Mouse (Mus musculus): Measurements from ENCODE around the gene Nr2c2. TPM values are rescaled to one million over a fixed set of nuclear protein-coding genes. Genes with fewer than 3 reads are reported as not detected.

The Nr2c2 gene
- polyA plus RNA-seq, 1 experiment from 2014 or later: 20.7 TPM

GRCm38 (mm10) chr6:92132021-92132911 lies 41.1 kb downstream of the Nr2c2 start:
- peaks cover 23% of the 10 kb centered on the region for H3K4me1 ChIP-seq
- H3K4me2 ChIP-seq: no peak overlapping the region
- no peak overlapping the region for H3K9ac ChIP-seq
- no peak overlapping the region; the same call in 1 of the 2 replicates for H3K27ac ChIP-seq
- no peaks in the 10 kb centered on the region for H3K9me3 ChIP-seq
- no peaks in the 10 kb centered on the region for H3K27me3 ChIP-seq
- no peak overlapping the region for H3K4me3 ChIP-seq
- peaks cover 10% of the 10 kb centered on the region for H3K36me3 ChIP-seq
- WGBS: 94% methylated on average over 3 of the region's 3 CpGs
- no peak for ATAC-seq (ENCODE audit: insufficient number of reproducible peaks, insufficient read depth, low FRiP score, low TSS enrichment, low read depth)

GRCm38 (mm10) chr6:92133617-92134016 lies 42.4 kb downstream of the Nr2c2 start:
- WGBS: 89% methylated on average over 2 of the region's 2 CpGs
- H3K4me1 ChIP-seq: peaks cover 23% of the 10 kb centered on the region
- no peak overlapping the region for H3K4me2 ChIP-seq
- H3K36me3 ChIP-seq: peaks cover 10% of the 10 kb centered on the region
- H3K9ac ChIP-seq: no peak overlapping the region
- ATAC-seq (ENCODE audit: insufficient number of reproducible peaks, insufficient read depth, low FRiP score, low TSS enrichment, low read depth): no peak
- no peak overlapping the region for H3K4me3 ChIP-seq
- no peak overlapping the region for H3K27ac ChIP-seq
- no peaks in the 10 kb centered on the region for H3K27me3 ChIP-seq
- no peaks in the 10 kb centered on the region for H3K9me3 ChIP-seq

- Histone ChIP-seq H3K9me3 (no peaks in the 10 kb centered on the region), H3K4me2 (no peak overlapping the region), H3K36me3 (peaks cover 18% of the 10 kb centered on the region), H3K4me1 (peaks cover 7% of the 10 kb centered on the region), H3K27ac (no peak overlapping the region), H3K4me3 (no peak overlapping the region), H3K9ac (no peak overlapping the region), H3K27me3 (no peaks in the 10 kb centered on the region)
- no peak for ATAC-seq (ENCODE audit: insufficient number of reproducible peaks, insufficient read depth, low FRiP score, low TSS enrichment, low read depth)
- WGBS: 66% methylated on average over 2 of the region's 2 CpGs
These were observed 45.2 kb downstream of the Nr2c2 start for GRCm38 (mm10) chr6:92136356-92136755.

GRCm38 (mm10) chr6:92145881-92146280 lies 54.7 kb downstream of the Nr2c2 start:
- H3K4me2 ChIP-seq: no peak overlapping the region
- H3K4me3 ChIP-seq: no peak overlapping the region
- ATAC-seq (ENCODE audit: insufficient number of reproducible peaks, insufficient read depth, low FRiP score, low TSS enrichment, low read depth): no peak
- WGBS: 94% methylated on average over 4 of the region's 4 CpGs
- peaks cover 51% of the 10 kb centered on the region for H3K36me3 ChIP-seq
- no peak overlapping the region for H3K9ac ChIP-seq
- no peaks in the 10 kb centered on the region for H3K9me3 ChIP-seq
- H3K4me1 ChIP-seq: no peaks in the 10 kb centered on the region
- no peaks in the 10 kb centered on the region for H3K27me3 ChIP-seq
- H3K27ac ChIP-seq: no peak overlapping the region

- Histone ChIP-seq H3K4me3 (no peak overlapping the region), H3K9ac (no peak overlapping the region), H3K36me3 (peaks cover 90% of the 10 kb centered on the region), H3K9me3 (no peaks in the 10 kb centered on the region), H3K4me2 (no peak overlapping the region), H3K27ac (no peak overlapping the region), H3K27me3 (no peaks in the 10 kb centered on the region), H3K4me1 (no peaks in the 10 kb centered on the region)
- WGBS: 90% methylated on average over 1 of the region's 1 CpGs
- no peak for ATAC-seq (ENCODE audit: insufficient number of reproducible peaks, insufficient read depth, low FRiP score, low TSS enrichment, low read depth)
These were observed 62.6 kb downstream of the Nr2c2 start for GRCm38 (mm10) chr6:92153774-92154173.

GRCm38 (mm10) chr6:92158801-92159200 lies 67.6 kb downstream of the Nr2c2 start:
- no peak for ATAC-seq (ENCODE audit: insufficient number of reproducible peaks, insufficient read depth, low FRiP score, low TSS enrichment, low read depth)
- 96% methylated on average over 3 of the region's 3 CpGs for WGBS
- Histone ChIP-seq H3K27me3 (no peaks in the 10 kb centered on the region), H3K36me3 (peaks cover 98% of the 10 kb centered on the region), H3K9me3 (no peaks in the 10 kb centered on the region), H3K27ac (no peak overlapping the region), H3K4me1 (no peaks in the 10 kb centered on the region), H3K4me2 (no peak overlapping the region), H3K9ac (no peak overlapping the region), H3K4me3 (no peak overlapping the region)

GRCm38 (mm10) chr6:92162724-92163123 lies 71.5 kb downstream of the Nr2c2 start:
- Histone ChIP-seq H3K9me3 (no peaks in the 10 kb centered on the region), H3K36me3 (peaks cover 93% of the 10 kb centered on the region), H3K9ac (no peak overlapping the region), H3K4me3 (no peak overlapping the region), H3K4me1 (no peaks in the 10 kb centered on the region), H3K4me2 (no peak overlapping the region), H3K27ac (no peak overlapping the region), H3K27me3 (no peaks in the 10 kb centered on the region)
- ATAC-seq (ENCODE audit: insufficient number of reproducible peaks, insufficient read depth, low FRiP score, low TSS enrichment, low read depth): no peak
- WGBS: 90% methylated on average over 1 of the region's 1 CpGs

GRCm38 (mm10) chr6:92176450-92176849 lies 85.3 kb downstream of the Nr2c2 start:
- WGBS: 85% methylated on average over 1 of the region's 1 CpGs
- no peak overlapping the region for H3K9ac ChIP-seq
- no peak overlapping the region for H3K4me2 ChIP-seq
- no peak for ATAC-seq (ENCODE audit: insufficient number of reproducible peaks, insufficient read depth, low FRiP score, low TSS enrichment, low read depth)
- no peaks in the 10 kb centered on the region for H3K4me1 ChIP-seq
- 0 out of 2 replicates have a peak, but pooled peaks cover 10% of the 10 kb centered on the region for H3K9me3 ChIP-seq
- H3K27me3 ChIP-seq: no peaks in the 10 kb centered on the region
- H3K27ac ChIP-seq: no peak overlapping the region
- peaks cover 78% of the 10 kb centered on the region for H3K36me3 ChIP-seq
- no peak overlapping the region for H3K4me3 ChIP-seq

- H3K9me3 ChIP-seq: 0 out of 2 replicates have a peak, but pooled peaks cover 10% of the 10 kb centered on the region
- H3K4me2 ChIP-seq: peak within 1 kb of the TSS; percentile 84
- peak; percentile 86 for ATAC-seq (ENCODE audit: insufficient number of reproducible peaks, insufficient read depth, low FRiP score, low TSS enrichment, low read depth)
- peak within 1 kb of the TSS; percentile 85 for H3K9ac ChIP-seq
- H3K27ac ChIP-seq: peak within 1 kb of the TSS; percentile 78
- peaks cover 51% of the 10 kb centered on the region for H3K36me3 ChIP-seq
- WGBS: under 1% methylated on average over 42 of the region's 42 CpGs
- H3K27me3 ChIP-seq: no peaks in the 10 kb centered on the region
- peaks cover 10% of the 10 kb centered on the region for H3K4me1 ChIP-seq
- H3K4me3 ChIP-seq: peak within 1 kb of the TSS; percentile 83
These were observed 92.5 kb downstream of the Nr2c2 start, which contains the start of gene Mrps25 for GRCm38 (mm10) chr6:92183621-92184131. Gene Mrps25, minus strand, starts transcription at chr6:92184033.

GRCm38 (mm10) chr6:92184178-92184577 lies 93.0 kb downstream of the Nr2c2 start:
- ATAC-seq (ENCODE audit: insufficient number of reproducible peaks, insufficient read depth, low FRiP score, low TSS enrichment, low read depth): no peak
- WGBS: 8% methylated on average over 10 of the region's 10 CpGs
- Histone ChIP-seq H3K4me1 (peaks cover 10% of the 10 kb centered on the region), H3K27me3 (no peaks in the 10 kb centered on the region), H3K36me3 (peaks cover 51% of the 10 kb centered on the region), H3K27ac (no peak overlapping the region), H3K9me3 (0 out of 2 replicates have a peak, but pooled peaks cover 7% of the 10 kb centered on the region), H3K4me3 (peak overlapping the region; percentile 83), H3K9ac (peak overlapping the region; percentile 85), H3K4me2 (peak overlapping the region; percentile 84)

GRCm38 (mm10) chr6:92199414-92199813 lies 108.2 kb downstream of the Nr2c2 start:
- Histone ChIP-seq H3K4me2 (no peak overlapping the region), H3K36me3 (peaks cover 85% of the 10 kb centered on the region), H3K4me1 (no peaks in the 10 kb centered on the region), H3K27me3 (no peaks in the 10 kb centered on the region), H3K27ac (no peak overlapping the region), H3K4me3 (no peak overlapping the region), H3K9me3 (no peaks in the 10 kb centered on the region), H3K9ac (no peak overlapping the region)
- WGBS: 89% methylated on average over 8 of the region's 8 CpGs
- ATAC-seq (ENCODE audit: insufficient number of reproducible peaks, insufficient read depth, low FRiP score, low TSS enrichment, low read depth): no peak

Data from embryonic facial prominence, embryonic 13.5 days (tissue).